Mouse (Mus musculus): ENCODE results near the gene Ank2.

GRCm38 (mm10) chr3:126997391-126998007, 501.7 kb downstream of the Ank2 start:
- TF ChIP-seq CTCF (IDR thresholded peaks at IDR 0.05; ENCODE audit: borderline replicate concordance, control insufficient read depth, extremely low read depth, insufficient read depth, low read length, poor library complexity) (no peak), POLR2A (IDR thresholded peaks at IDR 0.05; ENCODE audit: control insufficient read depth, extremely low read depth, insufficient read depth, low read length, poor library complexity) (no peak)

Measured in thymus, adult 2 months (tissue).